ENCODE assay signal across 8 mouse cellular contexts in the genomic region with DNA sequence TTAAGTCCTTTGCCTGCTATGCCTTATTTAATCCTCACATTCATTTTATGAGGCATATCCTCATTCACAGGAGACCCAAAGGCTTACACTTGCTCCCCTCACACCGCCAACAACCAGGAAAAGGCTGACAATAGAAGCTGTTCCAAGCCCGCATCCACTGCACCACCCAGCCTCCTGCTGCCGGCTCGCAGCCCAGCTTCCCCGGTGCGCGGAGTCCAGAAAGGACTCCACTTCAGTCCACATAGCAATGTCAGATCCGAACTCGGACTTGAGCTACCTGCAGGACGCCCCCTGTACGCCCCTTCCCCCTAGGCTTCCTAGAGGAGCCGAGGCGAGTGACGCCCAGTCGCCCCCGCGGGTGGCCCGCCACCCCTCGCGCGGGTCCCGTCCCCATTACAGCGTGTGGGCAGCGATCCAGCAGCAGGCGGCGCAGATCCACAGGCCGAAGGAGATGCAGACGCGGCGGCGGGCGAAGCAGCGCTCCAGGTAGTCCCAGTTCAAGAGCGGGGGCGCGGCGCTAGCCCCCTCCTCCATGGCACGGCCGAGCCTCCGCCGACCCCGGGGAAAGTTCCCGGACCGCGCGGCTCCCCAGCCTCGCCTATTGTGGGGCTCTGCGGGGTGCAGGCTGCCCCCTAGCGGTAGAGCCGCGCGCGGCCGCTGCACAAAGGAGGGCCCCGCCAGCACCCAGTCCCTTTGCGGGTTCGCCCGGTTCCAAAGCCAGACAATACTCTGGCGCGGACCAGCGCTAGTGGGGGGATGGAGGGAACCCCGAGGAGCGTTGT. TPM values are rescaled to one million over a fixed set of nuclear protein-coding genes. Genes with fewer than 3 reads are reported as not detected.
DNase-seq lines count a peak whose midpoint lies in the region; ATAC-seq lines count a peak whose summit lies in the region.

No protein-coding gene starts in this region.

- peak; percentile 83 for DNase-seq in A20 (ENCODE audit: low read depth, low spot score)
- DNase-seq in adrenal gland, postnatal 4 days (ENCODE audit: low spot score in 2 of 2) = peak; percentile 36 to 70
- DNase-seq in embryonic facial prominence, embryonic 14.5 days (ENCODE audit: low spot score) = peak; percentile 77
- DNase-seq in heart, adult 9 months (ENCODE audit: low spot score in 2 of 2) = peak; percentile 76 to 82
- peak; percentile 54 to 72 for DNase-seq in kidney, adult 8-10 months
- peak; percentile 51 to 82 for DNase-seq in spleen, adult 18-20 months

- no peaks in the 10 kb centered on the region for H3K27me3 ChIP-seq in embryonic facial prominence, embryonic 14.5 days (replicated peaks; ENCODE audit: control insufficient read depth, insufficient read depth, low read length)
- no peaks in the 10 kb centered on the region for H3K27me3 ChIP-seq in limb, embryonic 13.5 days
- no peaks in the 10 kb centered on the region for H3K27me3 ChIP-seq in midbrain, embryonic 15.5 days (replicated peaks)

- H3K4me3 ChIP-seq in embryonic facial prominence, embryonic 14.5 days (ENCODE audit: low read depth, low read length) = peak overlapping the region; percentile 81
- H3K4me3 ChIP-seq in limb, embryonic 13.5 days = peak overlapping the region; percentile 72
- peak overlapping the region; percentile 67 for H3K4me3 ChIP-seq in midbrain, embryonic 15.5 days

- H3K4me2 ChIP-seq in embryonic facial prominence, embryonic 14.5 days (ENCODE audit: low read depth, low read length) = peak overlapping the region; percentile 80
- H3K4me2 ChIP-seq in limb, embryonic 13.5 days (replicated peaks) = peak overlapping the region; percentile 74
- H3K4me2 ChIP-seq in midbrain, embryonic 15.5 days = peak overlapping the region; percentile 70

- peaks cover 8% of the 10 kb centered on the region for H3K4me1 ChIP-seq in embryonic facial prominence, embryonic 14.5 days (ENCODE audit: control insufficient read depth, insufficient read depth, low read length)
- H3K4me1 ChIP-seq in limb, embryonic 13.5 days = peaks cover 23% of the 10 kb centered on the region
- H3K4me1 ChIP-seq in midbrain, embryonic 15.5 days = peaks cover 22% of the 10 kb centered on the region

- peaks cover 10% of the 10 kb centered on the region; the same call in 1 of the 2 replicates for H3K9me3 ChIP-seq in embryonic facial prominence, embryonic 14.5 days (ENCODE audit: control insufficient read depth, low read length)
- H3K9me3 ChIP-seq in limb, embryonic 13.5 days = peaks cover 16% of the 10 kb centered on the region
- no peaks in the 10 kb centered on the region for H3K9me3 ChIP-seq in midbrain, embryonic 15.5 days

- H3K9ac ChIP-seq in embryonic facial prominence, embryonic 14.5 days (ENCODE audit: low read depth, low read length) = peak overlapping the region; percentile 95
- peak overlapping the region; percentile 90 for H3K9ac ChIP-seq in limb, embryonic 13.5 days
- peak overlapping the region; percentile 89 for H3K9ac ChIP-seq in midbrain, embryonic 15.5 days

- WGBS in embryonic facial prominence, embryonic 14.5 days = under 1% methylated on average over 23 of the region's 63 CpGs
- WGBS in limb, embryonic 13.5 days = under 1% methylated on average over 63 of the region's 63 CpGs
- WGBS in midbrain, embryonic 15.5 days = under 1% methylated on average over 61 of the region's 63 CpGs

- peak; percentile 95 for ATAC-seq in embryonic facial prominence, embryonic 14.5 days (ENCODE audit: low read depth)
- peak; percentile 87 for ATAC-seq in limb, embryonic 13.5 days (ENCODE audit: low FRiP score, low read depth)
- peak; percentile 92 for ATAC-seq in midbrain, embryonic 15.5 days (replicated peaks)

- H3K27ac ChIP-seq in embryonic facial prominence, embryonic 14.5 days (replicated peaks; ENCODE audit: low read depth, low read length) = peak overlapping the region; percentile 68
- 0 out of 2 replicates have a peak overlapping the region, but pooled peaks have one; percentile 17 for H3K27ac ChIP-seq in limb, embryonic 13.5 days
- peak overlapping the region; percentile 86 for H3K27ac ChIP-seq in midbrain, embryonic 15.5 days

- peaks cover 19% of the 10 kb centered on the region for H3K36me3 ChIP-seq in embryonic facial prominence, embryonic 14.5 days (ENCODE audit: control insufficient read depth, insufficient read depth, low read length)
- peaks cover 19% of the 10 kb centered on the region for H3K36me3 ChIP-seq in limb, embryonic 13.5 days
- peaks cover 6% of the 10 kb centered on the region for H3K36me3 ChIP-seq in midbrain, embryonic 15.5 days (replicated peaks)

RNA-seq across cellular contexts. Expression of gene Tmem44, which starts 0.5 kb away (rescaled TPM):
- total RNA-seq in adrenal gland, postnatal 4 days (2021) = 10 to 100 TPM; 11.0 to 11.7 TPM
- 13.8 and 20.7 TPM in 2 replicates for polyA plus RNA-seq in embryonic facial prominence, embryonic 14.5 days (2014; fragmentation: Nextera tagmentation; extraction: Ambion mirVana)
- polyA plus RNA-seq in limb, embryonic 13.5 days (2015; fragmentation: Nextera tagmentation; extraction: Ambion mirVana) = 26.0 and 29.2 TPM in 2 replicates
- 88.4 and 96.0 TPM in 2 replicates for polyA plus RNA-seq in midbrain, embryonic 15.5 days (2015; fragmentation: Nextera tagmentation; extraction: Ambion mirVana)

RNA-seq across cellular contexts. Expression of gene Lsg1, which starts 37.2 kb away (rescaled TPM):
- total RNA-seq in adrenal gland, postnatal 4 days (2021) = 10 to 100 TPM; 51.5 to 52.0 TPM
- 52.2 and 59.3 TPM in 2 replicates for polyA plus RNA-seq in embryonic facial prominence, embryonic 14.5 days (2014; fragmentation: Nextera tagmentation; extraction: Ambion mirVana)
- polyA plus RNA-seq in limb, embryonic 13.5 days (2015; fragmentation: Nextera tagmentation; extraction: Ambion mirVana) = 75.7 and 81.8 TPM in 2 replicates
- polyA plus RNA-seq in midbrain, embryonic 15.5 days (2015; fragmentation: Nextera tagmentation; extraction: Ambion mirVana) = 46.0 and 47.6 TPM in 2 replicates

RNA-seq across cellular contexts. Expression of gene Fam43a, which starts 49.4 kb away (rescaled TPM):
- 10 to 100 TPM; 45.6 to 51.8 TPM for total RNA-seq in adrenal gland, postnatal 4 days (2021)
- 12.1 and 15.2 TPM in 2 replicates for polyA plus RNA-seq in embryonic facial prominence, embryonic 14.5 days (2014; fragmentation: Nextera tagmentation; extraction: Ambion mirVana)
- 13.8 and 13.9 TPM in 2 replicates for polyA plus RNA-seq in limb, embryonic 13.5 days (2015; fragmentation: Nextera tagmentation; extraction: Ambion mirVana)
- polyA plus RNA-seq in midbrain, embryonic 15.5 days (2015; fragmentation: Nextera tagmentation; extraction: Ambion mirVana) = 15.9 and 17.4 TPM in 2 replicates

Comparison
In these comparisons a context has a peak if more than half of its experiments do, and no peak if none do; other contexts are left out.
1. Peak in every context shown above with its lines: DNase-seq, ATAC-seq, H3K4me3 ChIP-seq and H3K27ac ChIP-seq.
2. H3K27ac ChIP-seq: peak in every context shown above with its lines; median percentile 86 in midbrain, embryonic 15.5 days; 68 in embryonic facial prominence, embryonic 14.5 days; 17 in limb, embryonic 13.5 days.